Mouse (Mus musculus) lung, postnatal 14 days (tissue): ENCODE data around the gene Gpr85.
"Not testable (repeated sequence)": the region's sequence is repeated elsewhere in the genome, so short reads cannot be mapped to it uniquely, and the experiment has no call there.

ENCODE experiments used
- DNase-seq: peaks from one replicate; pipeline ENCODE4 v3.0.0; 2021

The Gpr85 gene

GRCm38 (mm10) chr6:13839345-13840054 lies at the start of gene Gpr85:
Gene Gpr85, minus strand, starts transcription at chr6:13839942.
- no peak for DNase-seq

GRCm38 (mm10) chr6:13884877-13885592 lies 45.3 kb upstream of the Gpr85 start:
- DNase-seq = no peak

GRCm38 (mm10) chr6:13882919-13883318 lies 43.2 kb upstream of the Gpr85 start:
- no peak for DNase-seq

- DNase-seq = no peak
Observed at GRCm38 (mm10) chr6:13873959-13874358, 34.2 kb upstream of the Gpr85 start.

- no peak for DNase-seq
Observed at GRCm38 (mm10) chr6:13872076-13872475, 32.3 kb upstream of the Gpr85 start.

GRCm38 (mm10) chr6:13871625-13871958 lies 31.9 kb upstream of the Gpr85 start:
- no peak for DNase-seq

- peak; percentile 89 for DNase-seq
Observed at GRCm38 (mm10) chr6:13870919-13871624, 31.3 kb upstream of the Gpr85 start, which contains the start of gene 2610001J05Rik. Gene 2610001J05Rik, minus strand, starts transcription at chr6:13871518.

GRCm38 (mm10) chr6:13870289-13870741 lies 30.6 kb upstream of the Gpr85 start:
- no peak for DNase-seq

- DNase-seq = no peak
Observed at GRCm38 (mm10) chr6:13860596-13860995, 20.9 kb upstream of the Gpr85 start.

- DNase-seq = no peak
Observed at GRCm38 (mm10) chr6:13859877-13860585, 20.3 kb upstream of the Gpr85 start.

GRCm38 (mm10) chr6:13854230-13854629 lies 14.5 kb upstream of the Gpr85 start:
- DNase-seq = no peak

GRCm38 (mm10) chr6:13853244-13853643 lies 13.5 kb upstream of the Gpr85 start:
- DNase-seq = no peak

- not testable (repeated sequence) for DNase-seq
Observed at GRCm38 (mm10) chr6:13846031-13846430, 6.3 kb upstream of the Gpr85 start.

GRCm38 (mm10) chr6:13838677-13839344 lies 931 bp downstream of the Gpr85 start:
- DNase-seq = peak; percentile 62

GRCm38 (mm10) chr6:13837916-13838676 lies 1.6 kb downstream of the Gpr85 start:
- no peak for DNase-seq

GRCm38 (mm10) chr6:13836967-13837570 lies 2.7 kb downstream of the Gpr85 start:
- DNase-seq = no peak

GRCm38 (mm10) chr6:13835720-13836665 lies 3.7 kb downstream of the Gpr85 start:
- no peak for DNase-seq

- DNase-seq = no peak
Observed at GRCm38 (mm10) chr6:13832770-13833169, 7.0 kb downstream of the Gpr85 start.

- DNase-seq = no peak
Observed at GRCm38 (mm10) chr6:13828877-13829276, 10.9 kb downstream of the Gpr85 start.

- no peak for DNase-seq
Observed at GRCm38 (mm10) chr6:13816661-13817060, 23.1 kb downstream of the Gpr85 start.
